Mouse (Mus musculus) kidney, adult 9 months (tissue): ENCODE measurements at regions not wholly inside any gene's neighbourhood (a gene's known extent, or its start where the extent isn't known, plus 50 kb on each side); places are given as distances from the start of the nearest gene placed in this dataset.

Experiments
- DNase-seq: peaks from one replicate; pipeline ENCODE4 v3.0.0; 2022

DNA sequence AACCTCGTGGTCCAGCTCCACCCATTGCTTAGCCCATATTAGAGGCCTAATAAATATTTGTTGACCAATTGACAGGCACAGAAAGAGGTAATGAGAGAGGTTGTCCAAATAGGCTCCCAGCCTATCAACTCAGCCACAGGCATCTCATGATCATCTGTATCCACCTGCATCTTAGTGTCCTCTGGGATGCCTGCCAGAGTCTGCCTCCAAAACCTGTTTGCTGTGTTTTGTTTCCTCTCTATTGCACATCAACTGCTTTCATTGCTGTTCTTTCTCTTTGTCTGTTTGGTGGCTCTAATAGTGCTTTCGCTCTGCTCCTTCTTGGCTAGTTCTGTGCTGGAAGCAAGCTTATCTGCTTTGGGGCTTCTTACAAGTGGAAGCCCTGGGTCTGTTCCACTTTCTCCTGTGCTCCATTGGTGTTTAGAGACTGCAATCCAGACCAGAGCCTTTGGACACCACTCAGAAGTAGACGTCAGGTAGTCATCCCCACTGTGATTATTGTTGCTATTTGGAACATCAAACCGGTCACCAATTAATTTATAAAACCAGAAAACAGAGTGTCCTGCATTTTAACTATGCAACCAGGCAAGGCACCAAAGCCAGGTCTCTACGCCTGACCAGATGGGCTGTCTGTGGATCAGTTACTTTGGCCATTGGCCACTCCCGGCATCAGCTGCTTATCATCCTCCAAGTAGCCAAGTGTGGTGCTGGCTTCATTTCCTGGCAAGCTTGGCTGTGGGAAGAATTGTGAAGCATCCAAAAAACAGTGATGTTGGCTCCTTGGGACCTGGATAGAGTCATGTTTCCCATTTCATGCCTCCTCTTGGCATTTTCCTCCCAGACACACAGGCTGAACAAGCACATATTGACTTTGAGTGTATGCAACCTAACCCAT lies 74.5 kb upstream of the Hs3st4 start:
- DNase-seq: no peak

DNA sequence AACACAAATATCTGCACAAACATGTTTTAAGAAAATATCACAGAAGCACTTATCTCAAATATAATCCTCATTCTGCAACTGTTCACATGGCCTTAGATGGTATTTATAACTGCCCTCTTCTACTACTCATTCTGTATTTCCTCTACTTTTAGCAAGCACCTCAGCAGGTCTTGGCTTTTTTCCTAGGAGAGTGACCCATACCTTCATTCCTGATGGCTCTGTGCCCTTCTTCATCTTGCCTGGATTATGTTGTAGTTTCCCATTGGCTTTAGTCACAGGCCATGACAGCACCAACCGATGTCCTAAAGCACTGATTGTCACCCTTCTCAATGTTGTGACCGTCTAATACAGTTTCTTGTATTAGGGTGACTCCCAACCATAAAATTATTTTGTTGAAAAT lies 61.2 kb upstream of the Hs3st4 start:
- DNase-seq: no peak

DNA sequence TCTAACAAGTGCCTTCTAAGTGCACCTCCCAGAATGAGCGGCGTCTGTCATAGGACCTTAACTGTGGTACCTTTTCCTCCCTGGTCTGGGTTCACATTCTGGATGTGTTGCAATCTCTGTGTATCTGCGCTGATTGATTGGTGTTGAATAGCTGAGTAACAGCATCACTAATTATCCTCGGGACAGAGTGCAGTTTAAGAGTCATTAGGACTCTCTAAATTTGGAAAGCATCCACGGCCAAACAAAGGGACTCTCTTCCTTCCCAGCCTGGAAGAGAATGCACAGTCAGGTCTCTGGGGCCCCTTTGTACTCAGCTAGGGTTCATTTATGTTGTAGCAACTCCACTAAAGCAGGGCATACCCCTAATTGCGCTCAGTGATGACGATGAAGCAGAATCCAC lies 50.2 kb upstream of the Hs3st4 start:
- DNase-seq: no peak
